Mouse (Mus musculus): ENCODE measurements around the gene Trappc1. TPM values are rescaled to one million over a fixed set of nuclear protein-coding genes. Genes with fewer than 3 reads are reported as not detected.
A peak's percentile ranks its signal among the peaks of the same experiment; 100 is the strongest.

The Trappc1 gene
- total RNA-seq, 2 experiments from 2014 or later = 52.3 to 54.1 TPM

DNA sequence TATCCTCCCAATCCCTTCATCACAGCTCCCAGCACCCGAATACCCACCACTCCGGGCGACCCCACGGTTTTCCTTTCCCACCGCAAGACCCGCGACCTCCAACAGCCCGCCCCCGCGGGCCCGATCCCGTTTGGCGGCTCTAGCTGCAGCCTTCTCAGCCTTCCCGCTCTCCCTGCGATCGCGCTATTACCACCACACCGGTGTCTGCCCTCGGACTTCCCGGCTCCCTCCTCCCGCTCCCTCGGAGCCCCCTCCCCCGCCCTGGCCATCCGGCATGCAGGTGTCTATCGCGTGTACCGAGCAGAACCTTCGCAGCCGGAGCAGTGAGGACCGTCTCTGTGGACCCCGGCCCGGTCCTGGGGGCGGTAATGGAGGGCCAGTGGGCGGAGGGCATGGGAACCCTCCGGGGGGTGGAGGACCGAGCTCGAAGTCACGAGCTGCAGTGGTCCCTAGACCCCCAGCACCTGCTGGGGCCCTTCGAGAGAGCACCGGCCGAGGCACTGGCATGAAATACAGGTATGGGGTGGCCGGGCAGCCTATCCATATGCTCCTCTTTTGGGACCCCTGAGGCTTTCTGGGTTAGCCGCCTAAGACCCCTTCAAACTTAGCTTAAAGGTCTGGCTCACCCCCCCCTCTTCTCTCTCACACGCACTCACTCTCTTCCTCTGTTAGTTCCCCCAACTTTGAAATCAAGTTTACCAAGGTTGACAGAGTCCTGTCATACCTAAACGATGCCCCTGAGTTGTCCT, 2.8 kb downstream of the Trappc1 start:
- intact Hi-C loops (cut with DNase I; ENCODE audit: low total_unique reads) = no loop called here
- DNase-seq = peak; percentile 34

DNA sequence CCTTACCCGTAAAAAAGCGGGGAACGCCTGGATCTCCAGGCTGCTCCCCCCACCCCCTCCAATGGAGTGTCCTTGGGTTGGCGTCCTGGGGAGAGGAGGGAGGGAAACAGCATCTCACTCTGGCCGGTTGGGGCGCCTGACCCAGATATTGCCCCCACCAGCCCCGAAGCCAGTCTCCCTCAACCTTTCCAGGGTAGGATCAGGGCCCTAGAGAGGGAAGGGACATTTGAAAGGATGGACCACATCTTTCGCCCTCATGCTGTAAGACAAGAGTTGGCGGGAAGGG, 3.3 kb downstream of the Trappc1 start:
- intact Hi-C loops (cut with DNase I; ENCODE audit: low total_unique reads) = no loop called here
- no peak for DNase-seq

DNA sequence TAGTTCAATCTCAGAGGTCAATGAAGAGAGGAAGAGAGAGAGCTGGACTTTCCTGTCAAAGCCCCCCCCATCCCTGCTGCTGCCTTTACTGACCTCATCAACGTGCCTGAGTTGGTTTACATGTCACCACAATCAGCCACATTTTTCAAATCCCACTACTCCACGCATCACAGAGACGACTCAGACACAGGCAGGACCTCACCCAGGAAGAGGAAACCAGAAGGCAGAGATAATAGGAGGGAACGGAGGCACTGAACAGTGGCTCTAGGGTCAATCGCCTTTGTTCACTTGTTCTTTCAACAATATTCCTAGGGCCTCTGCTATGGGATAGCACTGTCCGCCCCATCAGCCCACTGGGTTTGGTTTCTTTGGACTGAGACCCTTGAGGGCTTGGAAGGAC, 3.9 kb downstream of the Trappc1 start:
- DNase-seq = no peak
- intact Hi-C loops (cut with DNase I; ENCODE audit: low total_unique reads) = no loop called here

DNA sequence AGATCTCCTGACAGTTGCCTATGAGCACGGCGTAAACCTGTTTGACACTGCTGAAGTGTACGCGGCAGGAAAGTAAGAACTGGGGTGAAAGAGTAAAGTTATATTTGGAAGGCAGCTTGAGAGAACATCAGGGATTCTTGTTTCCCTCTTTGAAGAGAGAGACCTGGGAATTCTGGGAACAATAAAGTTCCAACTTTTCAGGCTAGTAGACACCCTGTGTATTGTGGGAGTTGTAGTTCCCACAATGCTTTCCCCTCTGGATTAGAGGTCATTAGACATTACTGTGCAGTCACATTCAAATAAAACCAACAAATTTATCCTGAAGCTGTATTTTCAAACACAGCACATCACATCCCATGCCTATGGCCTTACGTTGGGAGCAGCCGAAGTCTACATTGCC, 4.7 kb downstream of the Trappc1 start:
- intact Hi-C loops (cut with DNase I; ENCODE audit: low total_unique reads) = no loop called here
- DNase-seq = no peak

DNA sequence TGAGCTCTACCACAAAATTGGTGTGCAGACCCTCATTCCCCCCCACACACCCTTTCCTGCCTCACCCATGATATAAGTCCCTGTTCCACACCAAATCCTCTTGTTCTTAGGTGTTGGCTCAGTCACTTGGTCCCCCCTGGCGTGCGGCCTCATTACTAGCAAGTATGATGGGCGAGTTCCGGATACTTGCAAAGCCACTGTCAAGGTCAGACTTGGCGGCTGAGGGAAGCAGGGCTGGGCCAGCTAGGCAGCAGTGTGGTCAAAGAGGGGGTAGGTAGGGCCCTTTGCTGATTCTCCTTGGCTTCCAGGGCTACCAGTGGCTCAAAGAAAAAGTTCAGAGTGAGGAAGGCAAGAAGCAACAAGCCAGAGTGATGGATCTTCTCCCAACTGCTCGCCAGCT, 7.4 kb downstream of the Trappc1 start:
- no peak for DNase-seq
- intact Hi-C loops (cut with DNase I; ENCODE audit: low total_unique reads) = loop anchor here (5.0 kb wide), 1 partner anchor 56 kb away; no protein-coding TSS in a partner anchor

DNA sequence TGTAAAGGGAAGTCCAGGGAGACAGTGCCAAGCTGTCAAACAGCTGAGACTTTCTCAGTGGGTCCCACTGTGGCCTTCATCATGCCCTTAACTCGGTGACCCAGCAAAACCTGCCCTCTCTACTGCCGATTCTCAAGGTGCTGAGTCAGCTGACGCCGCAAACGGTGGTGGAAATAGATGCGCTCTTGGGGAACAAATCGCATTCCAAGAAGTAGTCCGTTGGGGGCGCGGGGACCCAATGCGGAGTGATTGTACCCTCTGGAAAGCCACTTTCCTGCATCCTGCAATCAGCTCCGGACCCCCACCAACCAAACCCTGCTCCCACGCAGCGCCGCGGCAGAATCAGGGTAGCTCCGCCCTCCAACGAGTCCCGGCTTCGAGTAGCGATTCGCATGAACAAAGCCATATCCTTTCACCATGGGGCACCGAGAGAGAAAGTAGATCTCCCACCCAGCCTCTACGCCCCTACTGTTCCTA, 8.2 kb downstream of the Trappc1 start:
- peak; percentile 78 for DNase-seq
- intact Hi-C loops (cut with DNase I; ENCODE audit: low total_unique reads) = loop anchor here (5.0 kb wide), 1 partner anchor 55 kb away; no protein-coding TSS in a partner anchor

DNA sequence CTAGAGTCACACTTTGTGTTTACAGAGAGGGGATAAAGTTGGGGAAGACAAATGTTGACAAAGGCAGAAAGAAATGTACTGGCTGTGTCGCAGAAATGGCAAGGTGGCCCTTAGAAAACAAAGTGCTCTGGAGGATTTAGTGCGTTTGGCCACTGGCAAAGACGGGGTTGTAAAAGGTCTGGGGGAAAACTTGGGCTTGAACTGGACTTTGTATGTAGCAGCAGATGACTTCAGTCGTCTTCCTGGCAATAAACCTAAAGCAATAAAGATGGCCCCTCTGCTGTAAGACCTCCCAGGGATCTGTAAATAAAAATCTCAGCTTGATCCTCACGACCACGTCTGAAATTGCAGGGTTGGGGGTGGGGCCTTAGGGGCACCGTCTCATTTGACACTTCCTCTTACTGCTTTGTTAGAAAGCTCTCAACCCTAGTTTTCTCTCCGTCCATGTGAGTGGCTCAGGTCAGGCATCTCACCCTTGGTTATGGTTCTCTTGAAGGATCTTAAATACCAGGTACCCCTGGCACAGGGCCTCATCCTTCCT, 9.0 kb downstream of the Trappc1 start:
- DNase-seq = no peak
- intact Hi-C loops (cut with DNase I; ENCODE audit: low total_unique reads) = loop anchor here (5.0 kb wide), 1 partner anchor 55 kb away; no protein-coding TSS in a partner anchor

DNA sequence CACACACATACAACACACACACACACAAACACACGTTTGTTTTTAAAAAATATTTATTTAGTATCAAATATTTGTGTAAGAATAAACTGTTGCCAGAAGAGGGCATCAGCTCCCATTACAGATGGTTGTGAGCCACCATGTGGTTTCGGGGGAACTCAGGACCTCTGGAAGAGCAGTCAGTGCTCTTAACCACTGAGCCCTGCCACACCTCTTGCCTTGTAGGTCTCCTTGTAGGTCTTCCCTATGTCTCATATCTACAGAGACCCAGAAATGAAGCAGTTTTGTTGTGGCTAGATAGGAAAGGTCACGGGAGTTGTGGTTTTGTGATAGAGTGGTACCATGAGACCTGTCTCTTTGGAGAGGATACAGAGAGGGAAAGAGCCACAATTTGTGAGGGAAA, 10.1 kb downstream of the Trappc1 start:
- DNase-seq = no peak
- intact Hi-C loops (cut with DNase I; ENCODE audit: low total_unique reads) = loop anchor here (5.0 kb wide), 1 partner anchor 53 kb away; no protein-coding TSS in a partner anchor

DNA sequence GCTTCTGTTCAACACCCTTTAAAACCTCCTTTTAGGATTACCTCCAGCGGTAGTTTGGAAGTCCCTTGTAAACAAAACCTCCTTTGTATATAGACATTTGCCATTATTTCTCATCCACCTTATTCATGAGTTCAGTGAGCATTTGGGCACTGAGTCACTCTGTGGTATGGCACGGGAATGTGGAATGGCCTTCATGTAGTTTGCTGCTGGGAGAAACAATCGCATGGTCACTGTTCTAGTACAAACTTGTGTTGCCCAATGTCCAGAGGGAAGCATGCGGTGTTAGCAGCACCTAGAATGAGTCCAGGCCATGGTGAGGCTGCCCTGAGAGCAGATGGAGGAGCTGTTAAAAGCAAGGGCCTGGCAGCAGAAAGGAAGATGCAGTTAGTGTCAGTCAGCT, 11.0 kb downstream of the Trappc1 start:
- intact Hi-C loops (cut with DNase I; ENCODE audit: low total_unique reads) = loop anchor here (5.0 kb wide), 2 partner anchors 38 to 53 kb away; no protein-coding TSS in a partner anchor
- no peak for DNase-seq

DNA sequence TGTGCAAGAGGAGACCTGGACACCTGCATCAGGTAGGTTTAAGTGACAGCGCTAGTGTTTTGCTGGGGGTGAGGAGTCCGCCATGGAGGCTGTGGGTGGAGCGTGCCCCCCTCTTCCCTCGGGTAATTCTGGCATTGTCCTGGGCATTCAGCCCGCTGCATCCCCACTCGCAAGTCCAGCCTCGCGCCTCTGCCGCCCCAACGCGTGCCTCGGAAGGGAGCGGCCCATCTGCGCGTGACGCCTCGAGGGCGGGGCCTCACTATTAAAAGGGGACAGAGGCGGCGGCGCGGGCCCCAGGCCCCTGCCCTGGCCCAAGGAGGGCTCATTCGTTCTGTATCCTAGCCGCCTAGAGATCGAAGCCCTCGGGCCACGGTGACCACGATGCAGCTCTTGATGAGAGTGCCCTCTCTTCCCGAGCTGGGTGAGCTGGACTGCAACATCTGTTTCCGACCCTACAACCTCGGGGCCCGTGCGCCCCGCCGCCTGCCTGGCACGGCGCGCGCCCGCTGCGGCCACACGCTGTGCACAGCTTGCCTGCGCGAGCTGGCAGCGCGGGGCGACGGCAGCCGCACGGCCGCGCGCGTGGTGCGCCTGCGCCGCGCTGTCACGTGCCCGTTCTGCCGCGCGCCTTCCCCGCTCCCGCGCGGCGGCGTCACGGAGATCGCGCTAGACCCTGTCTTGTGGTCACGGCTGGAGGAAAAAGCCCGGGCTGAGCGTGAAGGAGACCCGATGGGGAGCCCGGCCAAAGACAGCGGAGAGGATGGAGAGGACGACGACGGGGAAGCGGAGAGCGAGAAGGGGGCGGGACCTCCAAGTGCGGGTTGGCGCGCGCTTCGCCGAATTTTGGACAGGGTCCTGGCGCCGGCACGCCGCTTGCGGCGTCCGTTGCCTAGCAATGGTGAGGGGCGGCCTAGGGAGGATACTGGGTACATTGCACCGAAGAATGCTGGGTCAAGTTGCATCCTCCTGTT, 16.7 kb downstream of the Trappc1 start, which contains the start of gene Rnf227:
Gene Rnf227 (plus strand): TSS at position 301 of the 971 bp plus-strand sequence.
- intact Hi-C loops (cut with DNase I; ENCODE audit: low total_unique reads) = no loop called here
- peak; percentile 64 for DNase-seq

DNA sequence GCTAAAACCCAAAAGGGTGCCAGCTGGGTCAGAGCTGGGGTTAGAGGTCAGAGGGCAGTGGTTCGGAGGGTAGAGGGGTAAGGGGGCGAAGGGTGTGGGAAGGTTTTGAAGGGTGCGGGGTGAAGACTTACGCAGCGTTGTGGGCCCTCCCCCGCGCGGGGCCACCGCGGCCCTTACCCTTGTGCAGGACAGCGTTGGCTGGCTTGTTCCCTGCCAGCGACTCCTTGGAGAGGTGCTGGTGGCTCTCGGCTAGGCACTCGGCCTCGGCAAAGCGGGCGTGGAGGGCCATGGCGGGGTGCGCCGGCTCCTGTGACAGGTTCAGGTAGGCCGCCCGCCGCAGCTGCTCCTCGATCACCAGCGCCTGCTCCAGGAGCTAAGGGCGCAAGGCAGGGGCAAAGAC, 22.7 kb downstream of the Trappc1 start:
- DNase-seq = no peak
- intact Hi-C loops (cut with DNase I; ENCODE audit: low total_unique reads) = no loop called here

DNA sequence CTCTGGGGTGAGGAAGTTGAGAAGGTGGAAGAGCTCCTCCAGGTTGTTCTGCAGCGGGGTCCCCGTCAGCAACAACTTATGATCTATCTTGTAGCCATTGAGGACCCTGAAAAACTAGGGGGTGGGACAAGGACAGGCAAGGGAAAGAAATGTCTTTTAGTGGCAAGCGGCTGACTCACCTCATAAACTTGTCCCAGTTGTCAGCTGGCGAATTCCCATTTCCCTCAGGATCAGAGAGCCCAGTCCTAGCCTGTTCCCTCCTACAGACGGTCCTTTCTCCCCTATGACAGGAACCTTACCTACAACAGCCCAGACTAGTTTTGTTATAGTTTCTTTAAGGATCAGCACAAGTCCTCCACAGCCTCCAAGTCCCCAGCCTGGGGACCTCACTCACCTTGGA, 32.8 kb downstream of the Trappc1 start:
- no peak for DNase-seq
- intact Hi-C loops (cut with DNase I; ENCODE audit: low total_unique reads) = no loop called here

DNA sequence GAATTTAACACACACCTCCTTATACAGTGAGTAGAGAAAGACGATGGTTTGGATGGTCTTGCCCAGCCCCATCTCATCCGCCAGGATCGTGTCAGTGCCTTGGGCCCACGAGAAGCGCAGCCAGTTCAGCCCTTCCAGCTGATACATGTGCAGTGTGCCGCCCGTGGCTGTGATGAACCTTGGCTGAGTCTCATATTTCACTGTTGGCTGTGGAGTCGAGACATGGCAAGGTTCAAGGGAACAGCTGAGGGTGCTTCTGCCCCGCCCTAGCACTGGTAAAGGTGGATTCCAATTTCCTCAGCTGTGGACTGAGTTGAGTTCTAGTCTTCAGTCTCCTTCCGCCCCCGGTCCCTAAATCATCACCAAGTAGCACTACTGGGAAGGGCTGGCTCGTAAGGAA, 33.9 kb downstream of the Trappc1 start:
- intact Hi-C loops (cut with DNase I; ENCODE audit: low total_unique reads) = no loop called here
- peak; percentile 49 for DNase-seq

DNA sequence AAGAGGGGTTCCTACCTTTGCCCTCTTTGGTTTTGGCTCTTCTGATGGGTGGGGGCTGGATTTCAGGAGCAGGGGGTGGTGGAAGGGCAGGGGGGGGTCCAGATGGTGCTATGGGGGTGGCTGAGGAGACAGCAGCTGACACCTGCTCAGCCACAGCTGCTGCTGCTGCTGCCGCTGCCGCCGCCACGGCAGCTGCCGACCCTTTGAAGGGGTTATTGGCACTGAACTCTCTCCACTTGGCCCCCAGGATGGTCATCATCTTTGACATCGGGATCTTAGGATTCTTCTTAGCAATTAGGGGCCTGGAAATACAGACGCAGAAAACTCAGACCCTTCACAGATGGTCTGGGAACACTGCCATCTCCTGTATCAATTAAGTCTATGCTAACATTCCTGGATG, 38.2 kb downstream of the Trappc1 start:
- no peak for DNase-seq
- intact Hi-C loops (cut with DNase I; ENCODE audit: low total_unique reads) = no loop called here

DNA sequence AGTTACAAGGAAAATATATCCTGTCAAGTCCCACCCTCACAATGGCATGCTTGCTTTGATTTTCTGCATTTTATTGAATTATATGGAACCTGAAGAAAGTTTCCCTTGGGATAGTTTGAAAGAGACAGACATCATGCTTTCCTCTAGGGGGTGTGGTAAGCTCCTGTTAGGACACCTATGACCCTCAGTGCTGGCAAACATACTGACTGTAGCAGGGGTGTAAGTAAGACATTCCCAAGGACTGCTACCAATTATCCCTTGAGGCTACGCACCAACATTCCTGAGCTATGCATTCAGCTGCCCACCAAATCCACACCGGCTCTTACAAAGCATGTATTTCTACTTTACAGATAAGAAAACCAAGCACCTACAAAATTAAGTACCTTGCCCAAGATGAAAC, 38.7 kb downstream of the Trappc1 start:
- intact Hi-C loops (cut with DNase I; ENCODE audit: low total_unique reads) = no loop called here
- no peak for DNase-seq

DNA sequence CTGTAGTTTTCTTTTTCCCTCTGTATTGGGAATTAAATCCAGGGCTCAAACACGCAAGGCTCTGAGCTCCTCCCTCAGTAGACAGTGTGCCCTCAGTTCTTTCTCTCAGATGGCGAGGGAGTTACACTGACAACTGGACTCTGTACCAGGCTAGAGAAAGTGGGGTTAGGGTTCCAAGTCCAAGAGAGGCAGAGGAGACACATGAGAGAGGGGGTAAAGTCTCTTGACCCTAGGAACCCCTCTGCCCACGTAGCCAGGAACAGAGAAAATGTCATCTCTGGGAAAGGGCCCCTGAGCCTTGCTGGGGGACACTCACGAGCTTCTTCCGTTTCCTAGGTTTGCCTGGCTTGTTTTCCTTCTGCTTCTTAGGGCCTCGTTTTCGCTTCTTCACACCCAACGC, 40.6 kb downstream of the Trappc1 start:
- intact Hi-C loops (cut with DNase I; ENCODE audit: low total_unique reads) = no loop called here
- no peak for DNase-seq

DNA sequence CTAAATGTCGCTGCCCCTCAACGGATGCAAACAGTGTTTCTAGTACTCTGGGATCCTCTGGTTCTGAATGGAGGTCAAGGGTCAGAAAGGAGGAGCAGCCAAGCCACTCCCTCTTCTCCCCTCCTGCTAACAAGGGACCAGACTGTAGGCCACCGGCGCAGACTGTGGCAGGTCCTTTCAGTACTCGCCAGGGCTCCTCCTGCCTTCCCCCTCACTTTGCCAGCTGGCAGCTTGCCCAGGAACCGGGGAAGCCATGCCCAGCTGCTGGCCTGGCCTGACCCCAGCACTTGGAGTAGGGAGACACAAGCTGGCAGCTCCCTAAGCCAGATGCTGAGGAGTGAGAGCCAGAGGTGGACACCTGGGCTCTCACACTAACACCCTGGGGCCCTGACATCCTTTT, 41.1 kb downstream of the Trappc1 start:
- DNase-seq = peak; percentile 98
- intact Hi-C loops (cut with DNase I; ENCODE audit: low total_unique reads) = no loop called here

DNA sequence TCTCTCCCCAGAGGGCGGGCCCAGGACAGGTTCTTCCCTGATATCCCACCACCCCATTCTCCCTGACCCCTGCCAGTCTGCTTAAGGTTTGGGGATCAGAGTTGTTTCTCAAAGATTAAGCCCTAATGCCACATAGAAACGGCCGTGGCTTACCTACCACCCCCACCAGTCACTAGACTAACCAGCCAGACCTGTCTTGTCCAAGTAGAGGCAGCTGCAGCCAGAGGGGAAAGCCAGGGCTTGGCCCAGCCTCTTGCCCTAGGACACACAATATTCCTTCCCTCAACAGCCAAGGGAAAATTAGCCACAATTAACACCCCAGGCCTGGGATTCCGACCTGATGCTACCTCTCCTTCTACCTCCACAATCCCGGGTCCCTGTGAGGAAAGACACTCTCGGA, 41.9 kb downstream of the Trappc1 start:
- peak; percentile 56 for DNase-seq
- intact Hi-C loops (cut with DNase I; ENCODE audit: low total_unique reads) = no loop called here

DNA sequence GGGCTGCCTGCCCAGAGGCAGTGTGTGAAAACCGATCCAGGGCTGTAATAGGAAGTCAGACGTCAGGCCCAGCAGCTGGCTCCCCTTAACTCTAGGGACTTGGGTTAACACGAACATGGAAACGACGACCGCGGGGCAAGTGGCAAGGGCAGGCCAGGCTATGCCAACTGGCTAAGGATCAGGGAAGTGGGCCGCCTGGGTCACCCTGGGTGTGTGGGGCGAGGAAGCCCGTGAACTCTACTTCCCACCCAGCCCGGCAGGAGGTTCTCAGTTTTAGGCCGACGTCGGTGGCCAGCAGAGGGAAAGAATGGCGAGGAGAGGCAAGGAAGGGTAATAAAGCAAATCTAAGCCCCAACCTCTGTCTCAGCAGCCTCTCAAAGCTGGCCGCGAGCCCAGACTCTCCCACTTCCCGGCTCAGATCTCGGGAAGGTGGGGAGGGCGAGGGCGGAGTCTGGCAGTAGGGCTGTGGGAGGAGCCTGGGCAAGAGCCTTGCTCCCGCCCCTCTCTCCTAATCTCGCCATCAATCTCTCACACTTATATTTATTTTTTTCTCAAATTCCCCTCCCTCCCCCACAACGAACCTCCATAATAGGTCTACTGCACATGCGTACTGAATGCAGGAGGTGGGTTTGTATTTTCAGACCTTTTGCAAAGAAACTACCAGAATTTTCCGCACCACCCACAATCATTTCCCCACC, 42.5 kb downstream of the Trappc1 start:
- intact Hi-C loops (cut with DNase I; ENCODE audit: low total_unique reads) = no loop called here

More for the DNA sequence above, 42.5 kb downstream of the Trappc1 start:
- peak; percentile 97 for DNase-seq
